Mouse (Mus musculus) E14TG2a.4 (cell line): ENCODE data around the gene Kras.

ENCODE experiments used
- H3K27me3 ChIP-seq: 2 replicates; pipeline ENCODE4 v1.6.1; 2014; ENCODE audit warnings: low read length, control low read depth; ENCODE audit not compliant: insufficient read depth
- H3K36me3 ChIP-seq: 2 replicates; pipeline ENCODE4 v1.6.1; 2014; ENCODE audit warnings: low read length, control low read depth; ENCODE audit not compliant: insufficient read depth
- H3K4me1 ChIP-seq: replicated peaks from 2 replicates; pipeline ENCODE4 v1.6.1; 2014; ENCODE audit warnings: low read depth, low read length, control low read depth
- H3K4me3 ChIP-seq: replicated peaks from 2 replicates; pipeline ENCODE4 v1.5.1; 2014; ENCODE audit warnings: mild to moderate bottlenecking, low read length
- H3K9me3 ChIP-seq: 2 replicates; pipeline ENCODE4 v1.6.1; 2014; ENCODE audit warnings: low read length, control low read depth
- CTCF ChIP-seq: conservative IDR thresholded peaks from 2 replicates; pipeline ENCODE4 v1.5.1; 2014; ENCODE audit warnings: low read length
- NANOG ChIP-seq: IDR thresholded peaks from 2 replicates; pipeline ENCODE4 v1.6.1; 2014; ENCODE audit warnings: borderline replicate concordance, low read length, mixed read lengths
- POU5F1 ChIP-seq: IDR thresholded peaks from 2 replicates; pipeline ENCODE4 v1.6.1; 2014; ENCODE audit warnings: low read length, borderline replicate concordance

The Kras gene

GRCm38 (mm10) chr6:145210056-145210680 lies 39.9 kb downstream of the Kras start:
- H3K9me3 ChIP-seq = no peaks in the 10 kb centered on the region
- H3K27me3 ChIP-seq = no peaks in the 10 kb centered on the region
- peaks cover 19% of the 10 kb centered on the region for H3K36me3 ChIP-seq
- peaks cover 26% of the 10 kb centered on the region for H3K4me1 ChIP-seq
- peak overlapping the region; percentile 75 for H3K4me3 ChIP-seq
- no peak for TF ChIP-seq NANOG

- H3K4me3 ChIP-seq = no peak overlapping the region
- TF ChIP-seq NANOG (no peak), POU5F1 (no peak), CTCF (no peak)
- peaks cover 4% of the 10 kb centered on the region for H3K4me1 ChIP-seq
- no peaks in the 10 kb centered on the region for H3K9me3 ChIP-seq
- no peaks in the 10 kb centered on the region for H3K27me3 ChIP-seq
- H3K36me3 ChIP-seq = no peaks in the 10 kb centered on the region
Measured at GRCm38 (mm10) chr6:145205142-145205541, 44.9 kb downstream of the Kras start.

GRCm38 (mm10) chr6:145204440-145204839 lies 45.6 kb downstream of the Kras start:
- TF ChIP-seq POU5F1 = no peak
- no peak for TF ChIP-seq NANOG
- TF ChIP-seq CTCF = no peak
- Histone ChIP-seq H3K9me3 (no peaks in the 10 kb centered on the region), H3K4me3 (no peak overlapping the region), H3K36me3 (no peaks in the 10 kb centered on the region), H3K4me1 (no peaks in the 10 kb centered on the region), H3K27me3 (no peaks in the 10 kb centered on the region)

- Histone ChIP-seq H3K36me3 (no peaks in the 10 kb centered on the region), H3K4me3 (no peak overlapping the region), H3K27me3 (no peaks in the 10 kb centered on the region), H3K4me1 (no peaks in the 10 kb centered on the region), H3K9me3 (no peaks in the 10 kb centered on the region)
- no peak for TF ChIP-seq CTCF
- TF ChIP-seq NANOG = no peak
- no peak for TF ChIP-seq POU5F1
Measured at GRCm38 (mm10) chr6:145202432-145203125, 47.5 kb downstream of the Kras start.

- no peaks in the 10 kb centered on the region for H3K9me3 ChIP-seq
- no peak for TF ChIP-seq CTCF
- no peak for TF ChIP-seq POU5F1
- no peak for TF ChIP-seq NANOG
- H3K4me1 ChIP-seq = peaks cover 6% of the 10 kb centered on the region; the same call in 1 of the 2 replicates
- H3K36me3 ChIP-seq = no peaks in the 10 kb centered on the region
- H3K27me3 ChIP-seq = no peaks in the 10 kb centered on the region
- H3K4me3 ChIP-seq = no peak overlapping the region
Measured at GRCm38 (mm10) chr6:145197949-145198686, 51.9 kb downstream of the Kras start.

GRCm38 (mm10) chr6:145193446-145193845 lies 56.6 kb downstream of the Kras start:
- TF ChIP-seq POU5F1 (no peak), CTCF (no peak), NANOG (no peak)
- peaks cover 13% of the 10 kb centered on the region for H3K4me1 ChIP-seq
- H3K36me3 ChIP-seq = no peaks in the 10 kb centered on the region
- H3K27me3 ChIP-seq = peaks cover 8% of the 10 kb centered on the region
- no peaks in the 10 kb centered on the region for H3K9me3 ChIP-seq
- H3K4me3 ChIP-seq = no peak overlapping the region

GRCm38 (mm10) chr6:145193038-145193437 lies 57.0 kb downstream of the Kras start:
- H3K4me1 ChIP-seq = peaks cover 17% of the 10 kb centered on the region
- H3K27me3 ChIP-seq = peaks cover 12% of the 10 kb centered on the region
- no peaks in the 10 kb centered on the region for H3K9me3 ChIP-seq
- TF ChIP-seq CTCF (no peak), POU5F1 (no peak), NANOG (no peak)
- H3K4me3 ChIP-seq = no peak overlapping the region
- no peaks in the 10 kb centered on the region for H3K36me3 ChIP-seq
